Mouse (Mus musculus) small intestine, adult 2 months (tissue): ENCODE data around the gene Nrp2.

Experiments used
- CTCF ChIP-seq: fragments of 200-500 bp; IDR thresholded peaks from 2 replicates; pipeline ENCODE4 v1.5.1; 2012; ENCODE audit warnings: low read depth, mild to moderate bottlenecking, control low read depth, inconsistent platforms, low read length, moderate library complexity, mixed read lengths; ENCODE audit not compliant: insufficient replicate concordance, insufficient read length; ENCODE audit errors: extremely low read depth
- POLR2A ChIP-seq: fragments of 200-500 bp; IDR thresholded peaks from 2 replicates; pipeline ENCODE4 v1.6.1; 2012; ENCODE audit warnings: low read depth, mild to moderate bottlenecking, control low read depth, inconsistent platforms, low read length, moderate library complexity

- no peak for TF ChIP-seq CTCF
- no peak for TF ChIP-seq POLR2A
These were observed 157.2 kb downstream of the Nrp2 start for GRCm38 (mm10) chr1:62860327-62860726.
